Mouse (Mus musculus): Measurements from ENCODE around the gene Nup153. TPM values are rescaled to one million over a fixed set of nuclear protein-coding genes. Genes with fewer than 3 reads are reported as not detected.
A peak's percentile ranks its signal among the peaks of the same experiment; 100 is the strongest.

Gene Nup153
- total RNA-seq, 2 experiments from 2014 or later = 36.9 to 37.9 TPM

- intact Hi-C loops (cut with DNase I) = no loop called here
- no peak for DNase-seq
Measured at GRCm38 (mm10) chr13:46735219-46735807, 7.6 kb upstream of the Nup153 start.

GRCm38 (mm10) chr13:46729998-46730397 is 2.3 kb upstream of the Nup153 start:
- intact Hi-C loops (cut with DNase I) = loop anchor here (5.0 to 10.0 kb wide), 2 partner anchors 58 to 285 kb away; partner anchors contain the start of gene Nhlrc1
- DNase-seq = no peak

DNA sequence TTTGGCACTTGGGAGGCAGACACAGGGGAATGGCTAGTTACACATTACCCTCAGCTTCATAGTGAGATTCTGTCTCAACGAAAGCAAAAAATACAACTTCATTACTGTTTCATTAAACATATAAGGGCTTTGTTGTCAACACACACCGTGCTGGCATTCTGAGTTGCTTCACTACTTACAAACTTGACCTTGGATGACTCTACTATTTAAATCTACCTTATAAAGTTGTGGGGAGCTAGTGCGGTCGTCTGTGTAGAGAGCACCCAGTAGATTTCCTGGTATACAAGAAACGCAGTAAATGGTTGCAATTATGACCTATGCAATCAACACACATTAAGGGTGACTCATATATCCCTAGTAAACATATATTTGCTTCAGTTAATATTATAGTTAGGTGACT is 671 bp upstream of the Nup153 start:
- peak in 1 of 2 experiments; percentile 17 for DNase-seq
- intact Hi-C loops (cut with DNase I) = loop anchor here (5.0 to 10.0 kb wide), 2 partner anchors 56 to 286 kb away; partner anchors contain the start of gene Nhlrc1

DNA sequence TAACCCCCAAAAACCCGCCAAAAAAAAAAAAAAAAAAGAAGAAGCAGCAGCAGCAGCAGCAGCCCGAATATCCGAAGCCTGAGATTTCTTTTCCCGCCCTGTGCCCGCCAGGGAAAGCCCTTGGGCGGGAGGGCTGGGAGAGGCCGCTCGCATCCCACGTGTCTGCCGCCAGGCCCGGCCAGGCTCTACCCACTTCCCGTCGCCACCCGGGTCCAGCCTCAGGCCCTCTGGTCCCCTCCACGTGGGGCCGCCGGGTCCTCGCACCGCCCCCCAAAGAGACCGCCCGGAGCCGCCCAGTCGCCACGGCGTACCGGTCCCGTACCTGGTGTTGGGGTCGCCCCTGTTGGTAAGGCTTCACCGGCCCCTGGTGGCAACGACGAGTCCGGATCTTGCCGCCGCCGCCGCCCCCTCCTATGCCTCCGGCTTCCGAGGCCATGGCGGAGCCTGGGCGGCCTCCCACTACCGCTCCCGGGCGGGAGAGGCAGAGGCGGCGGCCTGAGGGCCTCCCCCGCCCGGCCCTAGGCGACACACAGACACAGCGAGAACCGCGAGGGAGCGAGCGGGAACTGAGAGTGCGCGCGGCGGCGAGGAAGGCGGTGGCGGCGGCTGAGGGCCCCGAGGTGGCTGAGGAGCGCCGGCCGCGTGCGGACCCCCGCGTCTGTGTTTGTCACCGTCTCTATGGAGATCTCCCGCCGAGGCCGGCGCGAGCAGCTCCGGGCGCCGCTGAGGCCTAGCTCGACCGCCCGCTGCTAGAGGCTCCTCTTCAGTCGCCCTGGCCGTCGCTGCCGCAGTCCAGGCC is 503 bp downstream of the Nup153 start:
- peak; percentile 66 to 68 for DNase-seq
- intact Hi-C loops (cut with DNase I) = loop anchor here (5.0 to 10.0 kb wide), 2 partner anchors 55 to 288 kb away; partner anchors contain the start of gene Nhlrc1

DNA sequence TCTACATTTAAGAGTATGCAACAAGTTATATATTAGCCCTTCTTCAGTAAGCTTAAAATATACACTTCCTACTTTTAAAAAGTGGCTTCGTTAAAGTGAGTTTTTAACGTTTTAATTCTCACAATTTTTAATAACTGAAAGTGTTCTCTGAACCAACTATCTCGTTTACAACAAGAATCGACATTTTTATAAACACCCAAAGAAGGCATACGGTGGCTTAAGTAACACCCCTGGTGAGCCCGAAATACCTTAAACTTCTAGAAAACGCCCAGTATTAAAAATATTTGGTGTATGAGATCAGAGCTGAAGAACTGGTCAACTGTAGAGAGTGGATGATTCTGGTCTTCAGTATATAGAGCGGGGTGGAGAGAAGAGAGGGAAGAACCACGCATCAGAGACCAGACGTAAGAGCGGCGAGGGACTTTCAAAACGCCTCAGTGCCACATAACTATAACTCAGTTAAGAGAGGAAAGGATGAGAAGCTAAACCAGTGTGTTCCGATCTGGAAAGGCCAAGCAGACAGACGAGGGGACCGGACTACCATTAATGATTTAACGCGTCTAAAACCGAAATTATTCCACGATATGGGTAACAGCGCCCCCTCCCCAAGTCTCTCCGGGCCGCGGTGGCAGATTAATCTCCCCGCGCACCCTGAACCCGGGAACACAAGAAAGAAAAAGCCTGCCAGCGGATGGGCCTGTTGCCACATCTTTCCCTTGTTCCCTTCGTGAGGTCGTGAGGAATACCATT is 1.3 kb downstream of the Nup153 start:
- DNase-seq = peak in 1 of 2 experiments; percentile 16
- intact Hi-C loops (cut with DNase I) = loop anchor here (5.0 to 10.0 kb wide), 2 partner anchors 54 to 288 kb away; partner anchors contain the start of gene Nhlrc1

DNA sequence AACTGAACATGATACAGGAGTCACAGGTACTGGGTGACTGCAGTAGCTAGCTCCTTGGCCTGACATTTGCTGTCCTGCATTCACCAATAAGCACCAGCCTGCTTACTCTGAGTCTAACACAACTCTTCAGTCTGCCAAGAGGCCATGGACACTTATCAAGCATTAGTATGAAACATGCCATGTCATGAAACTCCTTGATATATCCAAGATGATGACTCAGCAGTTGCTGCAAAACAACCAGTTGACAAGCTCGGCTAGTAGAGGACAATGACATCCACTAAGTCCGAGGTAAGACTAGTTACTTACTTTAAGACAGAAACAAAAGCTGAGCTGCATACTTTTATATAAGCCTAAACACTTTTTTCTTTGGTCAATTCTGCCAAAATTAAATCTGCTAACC is 2.5 kb downstream of the Nup153 start:
- intact Hi-C loops (cut with DNase I) = loop anchor here (5.0 to 10.0 kb wide), 2 partner anchors 53 to 290 kb away; partner anchors contain the start of gene Nhlrc1
- no peak for DNase-seq

GRCm38 (mm10) chr13:46724371-46724770 is 3.4 kb downstream of the Nup153 start:
- DNase-seq = no peak
- intact Hi-C loops (cut with DNase I) = loop anchor here (10.0 kb wide), 1 partner anchor 290 kb away; the partner anchor contains the start of gene Nhlrc1

DNA sequence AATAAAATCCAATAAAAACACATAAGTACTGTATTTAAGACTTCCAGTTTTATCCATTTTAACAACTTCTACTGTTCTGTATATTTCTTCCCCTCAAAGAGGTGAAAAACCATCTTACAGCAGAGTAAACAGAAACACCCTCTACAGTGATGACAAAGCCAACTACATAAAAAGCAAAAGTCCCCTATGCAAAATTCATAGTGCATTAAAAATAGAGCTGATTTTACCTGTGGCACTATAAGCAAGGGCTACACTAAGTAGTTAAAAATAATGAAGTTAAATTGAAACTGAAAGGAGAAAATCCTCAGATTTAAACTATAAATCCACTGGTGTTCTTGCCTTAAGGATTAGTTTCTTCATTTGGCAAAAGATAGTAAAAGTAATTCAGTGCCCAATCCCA is 6.7 kb downstream of the Nup153 start:
- intact Hi-C loops (cut with DNase I) = loop anchor here (10.0 kb wide), 1 partner anchor 294 kb away; the partner anchor contains the start of gene Nhlrc1
- DNase-seq = no peak

DNA sequence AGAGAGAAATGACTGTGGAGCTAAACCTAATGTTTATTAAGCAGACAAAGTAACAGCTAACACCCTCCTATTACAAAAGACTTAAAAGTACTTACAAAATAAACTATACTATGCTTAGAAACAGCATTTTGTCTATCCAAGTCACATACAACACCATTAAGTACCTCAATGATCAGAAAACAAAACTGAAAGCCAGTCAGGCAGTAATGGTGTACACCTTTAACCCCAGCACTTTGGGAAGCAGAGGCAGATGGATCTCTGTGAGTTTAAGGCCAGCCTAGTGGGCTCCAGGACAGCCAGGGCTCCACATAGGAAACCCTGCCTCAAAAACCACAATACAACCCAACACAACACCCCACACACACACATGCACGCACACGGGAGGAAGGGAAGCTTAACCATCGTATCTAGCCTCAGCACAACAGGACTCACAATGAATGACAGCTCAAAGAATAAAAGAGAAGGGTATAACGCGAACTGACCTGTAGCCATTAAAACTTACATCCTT is 8.8 kb downstream of the Nup153 start:
- DNase-seq = no peak
- intact Hi-C loops (cut with DNase I) = no loop called here

- intact Hi-C loops (cut with DNase I) = no loop called here
- no peak for DNase-seq
Measured at GRCm38 (mm10) chr13:46715976-46716639, 11.6 kb downstream of the Nup153 start.

- DNase-seq = no peak
- intact Hi-C loops (cut with DNase I) = no loop called here
Measured at GRCm38 (mm10) chr13:46713486-46713885, 14.3 kb downstream of the Nup153 start.

GRCm38 (mm10) chr13:46703138-46703537 is 24.6 kb downstream of the Nup153 start:
- intact Hi-C loops (cut with DNase I) = no loop called here
- DNase-seq = no peak

- intact Hi-C loops (cut with DNase I) = no loop called here
- no peak for DNase-seq
Measured at GRCm38 (mm10) chr13:46701486-46701885, 26.3 kb downstream of the Nup153 start.

- intact Hi-C loops (cut with DNase I) = no loop called here
- DNase-seq = no peak
Measured at GRCm38 (mm10) chr13:46699372-46699771, 28.4 kb downstream of the Nup153 start.

DNA sequence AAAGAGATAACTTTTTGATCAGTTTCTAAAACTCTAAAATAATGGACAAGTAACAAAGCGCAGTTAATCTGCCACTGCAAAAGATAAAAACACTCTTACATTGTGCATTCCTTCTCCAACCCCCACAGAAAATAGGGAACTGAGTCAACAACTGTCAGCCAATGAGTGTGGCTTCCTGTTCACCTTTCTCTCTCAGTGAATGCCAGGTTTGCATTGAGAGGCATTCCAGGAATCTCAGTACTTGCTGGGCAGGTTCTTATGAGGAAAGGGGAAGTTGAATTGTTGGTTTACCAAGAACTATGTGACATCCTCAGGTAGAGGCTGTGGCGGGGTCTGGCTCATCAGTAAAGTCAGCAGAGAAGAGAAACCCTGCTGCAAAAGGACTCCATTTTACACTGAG is 31.0 kb downstream of the Nup153 start:
- intact Hi-C loops (cut with DNase I) = no loop called here
- DNase-seq = no peak

GRCm38 (mm10) chr13:46695932-46696331 is 31.8 kb downstream of the Nup153 start:
- intact Hi-C loops (cut with DNase I) = no loop called here
- DNase-seq = no peak

DNA sequence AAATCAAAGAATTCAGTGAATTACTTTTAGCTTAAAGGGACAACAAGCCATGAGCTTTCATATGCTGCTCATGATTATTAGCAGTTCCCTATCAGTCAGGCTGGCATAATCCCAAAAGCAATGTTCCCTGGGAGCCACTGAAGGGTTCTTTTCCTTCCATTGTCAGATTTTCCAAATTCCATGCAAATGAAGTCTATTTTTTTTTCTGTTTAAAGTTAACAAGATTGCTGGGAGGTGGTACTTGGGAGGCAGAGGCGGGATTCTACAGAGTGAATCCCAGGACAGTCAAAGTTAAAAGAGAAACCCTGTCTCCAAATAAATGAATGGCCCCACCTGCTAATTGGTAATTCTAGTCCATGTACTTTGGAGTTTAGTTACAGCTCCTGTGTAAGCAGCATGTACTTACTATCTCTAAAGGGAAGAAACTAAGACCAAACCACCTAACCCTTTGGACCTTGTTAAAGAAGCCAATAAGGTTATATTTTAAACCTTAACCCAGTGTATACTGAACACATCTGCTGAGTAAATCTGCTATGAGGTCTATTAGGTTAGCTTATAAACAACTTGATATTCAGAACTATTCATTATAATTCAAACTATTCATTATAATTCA is 32.3 kb downstream of the Nup153 start:
- no peak for DNase-seq
- intact Hi-C loops (cut with DNase I) = no loop called here

DNA sequence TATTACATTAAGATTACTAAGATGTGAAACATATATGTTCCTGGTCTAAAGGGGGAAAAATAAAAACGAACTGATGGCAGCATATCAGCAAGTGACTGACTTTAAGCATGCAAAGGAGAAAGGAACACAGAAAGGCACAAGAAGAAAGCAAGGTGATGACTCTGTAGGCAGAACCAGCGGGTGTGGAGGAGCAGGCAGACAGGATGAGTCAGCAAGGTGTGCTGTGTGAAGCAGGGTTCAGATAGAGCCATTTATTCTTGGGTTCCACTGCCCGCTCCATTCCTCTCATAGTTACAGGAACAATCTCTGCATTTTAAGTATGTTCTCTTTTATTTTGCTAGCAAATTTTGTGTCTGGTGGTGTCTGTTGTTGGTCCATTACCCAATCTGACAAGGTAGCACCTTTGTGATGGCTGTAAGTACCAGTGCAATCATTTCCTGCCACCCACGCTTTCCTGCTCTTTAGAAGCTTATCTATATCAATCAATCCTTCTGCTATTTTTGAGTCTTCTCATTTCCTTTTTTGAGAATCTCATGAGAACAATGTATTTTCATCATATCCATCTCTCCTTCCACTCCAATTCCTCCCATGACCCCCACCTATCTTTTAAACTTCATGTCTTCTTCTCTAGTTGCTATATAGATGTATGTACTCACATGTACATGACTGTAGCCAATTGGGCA is 37.0 kb downstream of the Nup153 start:
- DNase-seq = no peak
- intact Hi-C loops (cut with DNase I) = no loop called here

- DNase-seq = no peak
- intact Hi-C loops (cut with DNase I) = no loop called here
Measured at GRCm38 (mm10) chr13:46683370-46683769, 44.4 kb downstream of the Nup153 start.

Data from heart, postnatal 14 days (tissue).